Mouse (Mus musculus): ENCODE measurements around the gene Sh3bgr. TPM values are rescaled to one million over a fixed set of nuclear protein-coding genes. Genes with fewer than 3 reads are reported as not detected.

Gene Sh3bgr
- polyA plus RNA-seq (2014; fragmentation: Nextera tagmentation; extraction: Ambion mirVana), result 1.9 and 6.6 TPM in 2 replicates

DNA sequence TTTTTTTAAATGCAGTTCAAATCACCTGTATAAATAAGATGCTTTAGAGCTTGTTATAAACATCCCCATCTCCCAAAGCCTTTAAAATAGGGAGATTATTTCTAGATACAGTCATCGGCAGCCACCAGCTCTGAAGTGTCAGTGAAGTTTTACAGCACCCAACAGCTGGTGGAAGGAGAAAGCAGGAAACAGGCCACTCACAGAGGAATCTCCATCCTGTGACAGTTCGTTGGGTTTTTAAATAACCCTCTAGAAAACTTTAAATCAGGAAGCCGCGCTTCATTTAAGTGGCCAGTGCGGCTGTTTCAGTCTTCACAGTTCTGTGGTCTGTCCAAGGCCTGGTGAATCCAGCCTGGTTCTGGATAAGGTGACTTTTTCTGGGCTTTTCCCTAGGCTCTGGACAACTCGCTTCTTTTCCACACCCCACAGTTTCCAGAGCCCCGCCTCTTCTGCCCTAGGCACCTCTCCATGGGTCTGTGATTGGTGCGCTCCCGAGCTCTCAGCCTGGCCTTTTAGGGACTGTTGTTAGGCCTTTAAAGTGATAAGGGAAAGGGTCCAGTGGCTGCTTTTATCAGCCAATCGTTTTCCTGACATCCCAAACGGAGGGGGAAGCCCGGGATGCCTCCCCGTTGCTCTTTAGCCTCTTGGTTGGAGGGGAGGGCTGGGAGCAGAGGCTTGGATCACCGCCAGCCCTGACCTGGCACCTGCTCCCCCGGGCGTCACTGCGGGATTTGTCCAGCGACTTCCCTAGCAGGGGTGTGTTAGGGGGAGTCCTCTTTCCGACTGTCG is at the start of gene Sh3bgr:
TSS of gene Sh3bgr (plus strand) at position 538 of the 789 bp plus-strand sequence.
- peak within 1 kb of the TSS; percentile 74 for H3K27ac ChIP-seq (ENCODE audit: low read depth)
- no peaks in the 10 kb centered on the region for H3K9me3 ChIP-seq (ENCODE audit: low read depth, low read length)
- H3K4me2 ChIP-seq, result peak within 1 kb of the TSS; percentile 54
- H3K4me1 ChIP-seq (ENCODE audit: insufficient read depth), result peaks cover 6% of the 10 kb centered on the region; the same call in 1 of the 2 replicates
- H3K36me3 ChIP-seq (ENCODE audit: insufficient read depth), result no peaks in the 10 kb centered on the region
- TF ChIP-seq CTCF (IDR thresholded peaks at IDR 0.05; ENCODE audit: low read depth), result no peak
- DNase-seq (peak; percentile 70), ATAC-seq (ENCODE audit: insufficient read depth) (peak; percentile 93)
- WGBS, result 3% methylated on average over 20 of the region's 20 CpGs
- H3K4me3 ChIP-seq (ENCODE audit: low read depth, low read length), result peak within 1 kb of the TSS; percentile 14
- H3K27me3 ChIP-seq (ENCODE audit: insufficient read depth, low read length), result no peaks in the 10 kb centered on the region
- no peak within 1 kb of the TSS for H3K9ac ChIP-seq

DNA sequence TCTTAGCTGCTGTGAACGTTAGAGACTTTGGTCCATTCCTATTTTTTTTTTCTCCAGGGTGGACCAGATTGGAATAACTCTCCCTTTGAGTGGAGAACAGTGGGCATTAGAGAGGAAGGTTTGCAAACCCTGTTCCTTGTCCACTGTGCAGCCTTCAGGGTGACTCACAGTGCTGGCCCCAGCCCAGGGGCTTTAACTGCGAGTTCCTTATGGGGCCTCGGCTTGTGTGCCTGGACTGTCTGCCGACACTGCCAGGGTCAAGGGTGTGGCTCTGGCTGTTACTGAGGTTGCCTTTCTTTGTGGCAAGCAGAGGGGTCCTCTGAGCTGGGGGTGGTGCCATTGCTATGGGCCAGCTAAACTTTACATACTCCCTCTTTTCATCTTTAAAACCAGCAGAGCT is 49.3 kb upstream of the Sh3bgr start:
- Histone ChIP-seq H3K9ac (no peak overlapping the region), H3K27me3 (ENCODE audit: insufficient read depth, low read length) (no peaks in the 10 kb centered on the region), H3K4me2 (no peak overlapping the region), H3K4me1 (ENCODE audit: insufficient read depth) (no peaks in the 10 kb centered on the region), H3K36me3 (ENCODE audit: insufficient read depth) (peaks cover 16% of the 10 kb centered on the region; the same call in 1 of the 2 replicates), H3K27ac (ENCODE audit: low read depth) (no peak overlapping the region), H3K9me3 (ENCODE audit: low read depth, low read length) (no peaks in the 10 kb centered on the region), H3K4me3 (ENCODE audit: low read depth, low read length) (no peak overlapping the region)
- no peak for DNase-seq
- 53% methylated on average over 4 of the region's 4 CpGs for WGBS
- no peak for TF ChIP-seq CTCF (IDR thresholded peaks at IDR 0.05; ENCODE audit: low read depth)
- no peak for ATAC-seq (ENCODE audit: insufficient read depth)

DNA sequence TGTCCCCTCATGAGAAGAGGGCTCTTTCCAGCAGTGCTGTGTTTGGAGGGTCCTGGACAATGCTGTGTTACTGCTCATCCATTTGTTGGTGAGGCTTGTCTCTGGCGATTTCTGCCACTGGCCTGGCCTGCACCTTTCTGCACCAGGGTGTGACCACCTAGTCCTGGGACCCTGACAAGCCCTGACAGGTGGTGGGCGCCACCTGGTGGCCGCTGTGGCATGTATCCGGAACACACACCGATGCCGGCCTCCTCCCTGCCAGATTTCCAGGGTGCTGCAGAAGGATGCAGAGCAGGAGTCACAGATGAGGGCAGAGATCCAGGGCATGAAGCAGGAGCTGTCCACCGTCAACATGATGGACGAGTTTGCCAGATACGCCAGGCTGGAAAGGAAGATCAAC is 48.7 kb upstream of the Sh3bgr start:
- ATAC-seq (ENCODE audit: insufficient read depth) (peak; percentile 71), DNase-seq (peak; percentile 81)
- Histone ChIP-seq H3K4me3 (ENCODE audit: low read depth, low read length) (no peak overlapping the region), H3K27me3 (ENCODE audit: insufficient read depth, low read length) (no peaks in the 10 kb centered on the region), H3K4me1 (ENCODE audit: insufficient read depth) (no peaks in the 10 kb centered on the region), H3K9ac (no peak overlapping the region), H3K27ac (ENCODE audit: low read depth) (no peak overlapping the region), H3K36me3 (ENCODE audit: insufficient read depth) (peaks cover 17% of the 10 kb centered on the region; the same call in 1 of the 2 replicates), H3K9me3 (ENCODE audit: low read depth, low read length) (no peaks in the 10 kb centered on the region), H3K4me2 (no peak overlapping the region)
- WGBS, result 19% methylated on average over 9 of the region's 9 CpGs
- TF ChIP-seq CTCF (IDR thresholded peaks at IDR 0.05; ENCODE audit: low read depth), result peak; percentile 95

DNA sequence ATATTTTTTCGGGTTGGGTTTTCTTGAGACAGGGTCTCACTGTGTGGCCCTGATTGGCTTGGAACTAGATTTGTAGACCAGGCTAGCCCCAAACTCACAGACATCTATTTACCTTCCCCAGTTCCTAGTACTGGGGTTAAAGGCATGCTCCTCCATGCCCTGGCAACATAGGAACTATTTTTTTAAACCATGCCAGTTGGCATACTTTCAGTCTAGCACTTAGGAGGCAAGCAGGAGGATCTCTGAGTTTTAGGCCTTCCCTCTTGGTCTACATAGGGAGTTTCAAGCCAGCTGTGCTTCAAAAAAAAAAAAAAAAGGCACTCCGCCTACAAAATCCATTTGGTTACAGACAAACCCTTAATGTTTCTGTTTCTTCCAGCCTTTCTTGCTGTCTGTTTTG is 45.8 kb upstream of the Sh3bgr start:
- WGBS, result 85% methylated on average over 2 of the region's 2 CpGs
- no peak overlapping the region for H3K4me2 ChIP-seq

DNA sequence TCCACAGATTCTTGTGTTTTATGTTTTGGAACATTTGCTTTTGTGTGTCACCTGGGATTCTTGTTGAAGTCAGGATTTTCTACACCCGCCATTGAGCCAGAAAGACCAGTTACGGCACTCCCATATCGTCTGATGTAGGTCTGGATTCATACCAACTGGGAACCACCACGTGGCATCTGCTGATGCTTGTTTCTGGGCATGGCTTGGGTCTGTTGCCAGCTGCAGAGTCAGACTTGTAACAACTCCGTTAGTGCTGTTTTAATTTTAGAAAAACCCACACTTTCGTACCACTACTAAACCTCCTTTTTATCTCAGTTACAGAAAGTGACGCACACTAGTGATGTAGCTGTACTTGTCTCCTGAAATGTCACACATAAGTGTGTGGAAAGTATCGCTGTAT is 44.2 kb upstream of the Sh3bgr start:
- H3K27me3 ChIP-seq (ENCODE audit: insufficient read depth, low read length), result no peaks in the 10 kb centered on the region
- no peak overlapping the region for H3K4me3 ChIP-seq (ENCODE audit: low read depth, low read length)
- no peak for TF ChIP-seq CTCF (IDR thresholded peaks at IDR 0.05; ENCODE audit: low read depth)
- peaks cover 14% of the 10 kb centered on the region; the same call in 1 of the 2 replicates for H3K36me3 ChIP-seq (ENCODE audit: insufficient read depth)
- H3K4me2 ChIP-seq, result no peak overlapping the region
- ATAC-seq (ENCODE audit: insufficient read depth) (no peak), DNase-seq (no peak)
- H3K9ac ChIP-seq, result no peak overlapping the region
- WGBS, result 87% methylated on average over 8 of the region's 8 CpGs
- no peak overlapping the region for H3K27ac ChIP-seq (ENCODE audit: low read depth)
- no peaks in the 10 kb centered on the region for H3K4me1 ChIP-seq (ENCODE audit: insufficient read depth)
- H3K9me3 ChIP-seq (ENCODE audit: low read depth, low read length), result no peaks in the 10 kb centered on the region

More for the DNA sequence above, 45.8 kb upstream of the Sh3bgr start:
- Histone ChIP-seq H3K27ac (ENCODE audit: low read depth) (no peak overlapping the region), H3K9ac (no peak overlapping the region), H3K9me3 (ENCODE audit: low read depth, low read length) (no peaks in the 10 kb centered on the region), H3K36me3 (ENCODE audit: insufficient read depth) (peaks cover 14% of the 10 kb centered on the region; the same call in 1 of the 2 replicates), H3K27me3 (ENCODE audit: insufficient read depth, low read length) (no peaks in the 10 kb centered on the region), H3K4me1 (ENCODE audit: insufficient read depth) (no peaks in the 10 kb centered on the region), H3K4me3 (ENCODE audit: low read depth, low read length) (no peak overlapping the region)
- no peak for DNase-seq
- no peak for TF ChIP-seq CTCF (IDR thresholded peaks at IDR 0.05; ENCODE audit: low read depth)
- ATAC-seq (ENCODE audit: insufficient read depth), result no peak

DNA sequence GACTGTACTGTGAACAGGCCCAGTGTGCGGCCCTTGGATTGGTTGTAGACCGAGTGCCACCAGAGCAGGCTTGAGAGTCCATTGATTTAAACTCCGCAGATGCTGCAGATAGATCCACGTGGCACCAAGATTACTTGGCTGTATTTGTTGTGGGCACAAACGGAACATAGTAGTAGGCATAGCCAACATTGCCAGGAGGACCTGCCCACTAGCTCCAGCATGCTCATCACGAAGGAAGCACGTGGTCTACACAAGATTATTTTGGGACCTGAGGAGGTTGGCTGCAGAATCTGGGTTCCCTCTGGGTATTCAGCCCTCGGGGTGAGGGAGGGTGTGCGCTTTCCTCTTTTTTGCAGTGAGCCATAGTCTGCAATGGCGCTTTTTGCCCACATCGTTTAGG is 43.1 kb upstream of the Sh3bgr start:
- Histone ChIP-seq H3K4me2 (no peak overlapping the region), H3K4me1 (ENCODE audit: insufficient read depth) (no peaks in the 10 kb centered on the region), H3K36me3 (ENCODE audit: insufficient read depth) (peaks cover 14% of the 10 kb centered on the region; the same call in 1 of the 2 replicates), H3K4me3 (ENCODE audit: low read depth, low read length) (no peak overlapping the region), H3K9me3 (ENCODE audit: low read depth, low read length) (no peaks in the 10 kb centered on the region), H3K9ac (no peak overlapping the region), H3K27ac (ENCODE audit: low read depth) (no peak overlapping the region), H3K27me3 (ENCODE audit: insufficient read depth, low read length) (no peaks in the 10 kb centered on the region)
- ATAC-seq (ENCODE audit: insufficient read depth), result no peak
- no peak for TF ChIP-seq CTCF (IDR thresholded peaks at IDR 0.05; ENCODE audit: low read depth)
- 87% methylated on average over 11 of the region's 11 CpGs for WGBS
- DNase-seq, result no peak

DNA sequence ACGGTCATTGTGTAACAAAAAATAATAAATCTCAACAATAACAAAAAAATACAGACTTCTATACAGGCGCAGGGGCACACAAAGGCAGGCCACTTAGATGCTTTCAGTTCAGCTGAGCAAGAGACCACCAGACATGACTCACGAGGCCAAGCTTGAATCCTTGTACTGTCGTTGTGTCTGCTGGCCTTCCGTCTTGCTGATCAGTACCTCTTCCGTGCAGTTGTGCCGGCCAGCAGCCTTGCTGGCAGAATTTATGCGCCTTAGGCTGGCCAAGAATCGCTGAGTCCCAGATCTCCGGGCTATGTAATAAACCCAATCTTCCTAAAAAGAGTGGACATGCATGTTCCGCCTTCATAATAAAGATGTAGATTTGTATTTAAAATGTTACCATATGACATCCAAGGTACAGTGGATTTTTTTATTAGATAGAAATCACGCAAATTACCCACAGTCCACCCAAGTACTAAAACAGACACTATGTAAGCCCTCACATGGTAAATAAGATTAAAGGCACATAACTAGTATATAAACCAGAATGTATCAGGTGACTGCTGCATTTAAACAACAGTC is 41.7 kb upstream of the Sh3bgr start:
- no peak for TF ChIP-seq CTCF (IDR thresholded peaks at IDR 0.05; ENCODE audit: low read depth)
- ATAC-seq (ENCODE audit: insufficient read depth) (no peak), DNase-seq (peak; percentile 36)
- Histone ChIP-seq H3K9ac (peak overlapping the region; percentile 88), H3K36me3 (ENCODE audit: insufficient read depth) (peaks cover 12% of the 10 kb centered on the region; the same call in 1 of the 2 replicates), H3K27me3 (ENCODE audit: insufficient read depth, low read length) (no peaks in the 10 kb centered on the region), H3K4me2 (peak overlapping the region; percentile 98), H3K27ac (ENCODE audit: low read depth) (peak overlapping the region; percentile 79; the same call in 1 of the 2 replicates), H3K4me1 (ENCODE audit: insufficient read depth) (no peaks in the 10 kb centered on the region), H3K4me3 (ENCODE audit: low read depth, low read length) (peak overlapping the region; percentile 56), H3K9me3 (ENCODE audit: low read depth, low read length) (no peaks in the 10 kb centered on the region)
- WGBS, result 59% methylated on average over 12 of the region's 12 CpGs
